Mouse (Mus musculus): ENCODE measurements around the gene Wdr81. TPM values are rescaled to one million over a fixed set of nuclear protein-coding genes. Genes with fewer than 3 reads are reported as not detected.

Gene Wdr81
- polyA plus RNA-seq, 1 experiment from 2014 or later = 3.6 TPM

MicroRNAs within 50 kb of the gene (microRNA counts, 519-probe panel; counts per million panel counts)
- 6,744 counts per million, percentile 88 among the panel's probes with 10 or more counts for microRNA mmu-miR-22

Small RNAs within 50 kb of the gene (microRNA-seq; reads per million reads assigned to microRNA genes)
- 16,349 reads per million, percentile 97 among the genes with 10 or more reads in this experiment for gene Mir22 (ENCODE audit: borderline number of aligned reads)

Other genes with a start within 250 kb of the Wdr81 start
- gene Rpa1, start 106.4 kb downstream of the Wdr81 start, polyA plus RNA-seq (2014; fragmentation: Nextera tagmentation; extraction: Ambion mirVana) = 96.3 and 103 TPM in 2 replicates
- 12.3 and 14.7 TPM in 2 replicates for gene Smyd4, start 106.3 kb downstream of the Wdr81 start, polyA plus RNA-seq (2014; fragmentation: Nextera tagmentation; extraction: Ambion mirVana)
- 50.9 and 55.1 TPM in 2 replicates for gene Serpinf1, start 32.0 kb downstream of the Wdr81 start, polyA plus RNA-seq (2014; fragmentation: Nextera tagmentation; extraction: Ambion mirVana)
- gene Serpinf2, start 15.1 kb downstream of the Wdr81 start, polyA plus RNA-seq (2014; fragmentation: Nextera tagmentation; extraction: Ambion mirVana) = 2.4 and 5.4 TPM in 2 replicates
- 14.4 and 16.1 TPM in 2 replicates for gene Tlcd2, start 7.0 kb upstream of the Wdr81 start, polyA plus RNA-seq (2014; fragmentation: Nextera tagmentation; extraction: Ambion mirVana)
- gene Prpf8, start 32.1 kb upstream of the Wdr81 start, polyA plus RNA-seq (2014; fragmentation: Nextera tagmentation; extraction: Ambion mirVana) = 56.1 and 62.1 TPM in 2 replicates
- 0.94 and 2.0 TPM in 2 replicates for gene Rilp, start 55.4 kb upstream of the Wdr81 start, polyA plus RNA-seq (2014; fragmentation: Nextera tagmentation; extraction: Ambion mirVana)
- gene Scarf1, start 58.8 kb upstream of the Wdr81 start, polyA plus RNA-seq (2014; fragmentation: Nextera tagmentation; extraction: Ambion mirVana) = 7.6 and 8.7 TPM in 2 replicates
- gene Slc43a2, start 77.0 kb upstream of the Wdr81 start, polyA plus RNA-seq (2014; fragmentation: Nextera tagmentation; extraction: Ambion mirVana) = 2.7 and 4.2 TPM in 2 replicates
- 57.1 and 59.7 TPM in 2 replicates for gene Pitpna, start 133.4 kb upstream of the Wdr81 start, polyA plus RNA-seq (2014; fragmentation: Nextera tagmentation; extraction: Ambion mirVana)
- 19.7 and 21.0 TPM in 2 replicates for gene Inpp5k, start 176.3 kb upstream of the Wdr81 start, polyA plus RNA-seq (2014; fragmentation: Nextera tagmentation; extraction: Ambion mirVana)
- gene Myo1c, start 195.8 kb upstream of the Wdr81 start, polyA plus RNA-seq (2014; fragmentation: Nextera tagmentation; extraction: Ambion mirVana) = 33.0 and 54.5 TPM in 2 replicates
- gene Crk, start 224.5 kb upstream of the Wdr81 start, polyA plus RNA-seq (2014; fragmentation: Nextera tagmentation; extraction: Ambion mirVana) = 90.3 and 97.4 TPM in 2 replicates